Mouse (Mus musculus) hindbrain, embryonic 10.5 days (tissue): ENCODE results near the gene Rps6kc1. TPM values are rescaled to one million over a fixed set of nuclear protein-coding genes. Genes with fewer than 3 reads are reported as not detected.

Source experiments
- DNase-seq: peaks from one replicate; pipeline ENCODE4 v3.0.0-alpha.2; 2017; ENCODE audit warnings: low spot score
- H3K27ac ChIP-seq: fragments of 300-500 bp; sonication (generic); 2 replicates; pipeline ENCODE4 v1.5.1; 2016; ENCODE audit warnings: mild to moderate bottlenecking, moderate library complexity
- H3K27me3 ChIP-seq: fragments of 300-500 bp; sonication (generic); 2 replicates; pipeline ENCODE4 v1.6.1; 2016; ENCODE audit warnings: mild to moderate bottlenecking; ENCODE audit not compliant: poor library complexity, insufficient read depth, severe bottlenecking
- H3K36me3 ChIP-seq: fragments of 300-500 bp; sonication (generic); 2 replicates; pipeline ENCODE4 v1.6.1; 2016; ENCODE audit warnings: mild to moderate bottlenecking, moderate library complexity
- H3K4me1 ChIP-seq: fragments of 300-500 bp; sonication (generic); replicated peaks from 2 replicates; pipeline ENCODE4 v1.6.1; 2016; ENCODE audit warnings: mild to moderate bottlenecking
- H3K4me3 ChIP-seq: fragments of 300-500 bp; sonication (generic); 2 replicates; pipeline ENCODE4 v1.5.1; 2016; ENCODE audit warnings: mild to moderate bottlenecking, moderate library complexity
- H3K9me3 ChIP-seq: fragments of 300-500 bp; sonication (generic); 2 replicates; pipeline ENCODE4 v1.6.1; 2016; ENCODE audit warnings: mild to moderate bottlenecking, moderate library complexity
- WGBS: fragments of 180-500 bp; shearing (Covaris S2); methylation state at CpG from one replicate; pipeline ENCODE4 v1.1.7; 2016; 5-methylcytosine and 5-hydroxymethylcytosine counted together
- polyA plus RNA-seq: library from polyadenylated mRNA; unstranded; fragments of >200 nt; fragmentation: Nextera tagmentation; extraction: Ambion mirVana; gene quantifications from 2 replicates; pipeline ENCODE4 v1.2.1, GENCODE M21; 2016

Rps6kc1 gene
- 17.4 and 18.7 TPM in 2 replicates for polyA plus RNA-seq

- DNase-seq, result peak; percentile 88
- Histone ChIP-seq H3K27me3 (no peaks in the 10 kb centered on the region), H3K27ac (peak within 1 kb of the TSS; percentile 90), H3K36me3 (no peaks in the 10 kb centered on the region), H3K4me1 (peaks cover 25% of the 10 kb centered on the region), H3K9me3 (no peaks in the 10 kb centered on the region), H3K4me3 (peak within 1 kb of the TSS; percentile 73)
- WGBS, result under 1% methylated on average over 47 of the region's 47 CpGs
Measured at GRCm38 (mm10) chr1:190911415-190912123, at the start of gene Rps6kc1. Gene Rps6kc1, minus strand, starts transcription at chr1:190911770.

- no peaks in the 10 kb centered on the region for H3K27me3 ChIP-seq
- H3K4me3 ChIP-seq, result no peak overlapping the region
- no peak for DNase-seq
- no peaks in the 10 kb centered on the region for H3K4me1 ChIP-seq
- peaks cover 100% of the 10 kb centered on the region for H3K36me3 ChIP-seq
- H3K27ac ChIP-seq, result no peak overlapping the region
- 84% methylated on average over 5 of the region's 5 CpGs for WGBS
- H3K9me3 ChIP-seq, result no peaks in the 10 kb centered on the region
Measured at GRCm38 (mm10) chr1:190958821-190959220, 47.3 kb upstream of the Rps6kc1 start.

- H3K27me3 ChIP-seq, result no peaks in the 10 kb centered on the region
- no peaks in the 10 kb centered on the region for H3K9me3 ChIP-seq
- peaks cover 99% of the 10 kb centered on the region for H3K36me3 ChIP-seq
- WGBS, result 77% methylated on average over 3 of the region's 3 CpGs
- no peaks in the 10 kb centered on the region for H3K4me1 ChIP-seq
- H3K4me3 ChIP-seq, result no peak overlapping the region
- DNase-seq, result no peak
- H3K27ac ChIP-seq, result no peak overlapping the region
Measured at GRCm38 (mm10) chr1:190953009-190953408, 41.4 kb upstream of the Rps6kc1 start.

- no peaks in the 10 kb centered on the region for H3K9me3 ChIP-seq
- H3K4me1 ChIP-seq, result no peaks in the 10 kb centered on the region
- DNase-seq, result no peak
- no peaks in the 10 kb centered on the region for H3K27me3 ChIP-seq
- H3K36me3 ChIP-seq, result peaks cover 99% of the 10 kb centered on the region
- H3K27ac ChIP-seq, result no peak overlapping the region
- no peak overlapping the region for H3K4me3 ChIP-seq
- WGBS, result 89% methylated on average over 5 of the region's 5 CpGs
Measured at GRCm38 (mm10) chr1:190951014-190951413, 39.4 kb upstream of the Rps6kc1 start.

GRCm38 (mm10) chr1:190948846-190949245 is 37.3 kb upstream of the Rps6kc1 start:
- Histone ChIP-seq H3K27ac (no peak overlapping the region), H3K9me3 (no peaks in the 10 kb centered on the region), H3K4me3 (no peak overlapping the region), H3K36me3 (peaks cover 99% of the 10 kb centered on the region), H3K27me3 (no peaks in the 10 kb centered on the region), H3K4me1 (no peaks in the 10 kb centered on the region)
- no peak for DNase-seq
- 94% methylated on average over 17 of the region's 17 CpGs for WGBS

GRCm38 (mm10) chr1:190948439-190948838 is 36.9 kb upstream of the Rps6kc1 start:
- H3K9me3 ChIP-seq, result no peaks in the 10 kb centered on the region
- no peak overlapping the region for H3K4me3 ChIP-seq
- WGBS, result 93% methylated on average over 7 of the region's 7 CpGs
- DNase-seq, result no peak
- H3K4me1 ChIP-seq, result no peaks in the 10 kb centered on the region
- no peaks in the 10 kb centered on the region for H3K27me3 ChIP-seq
- H3K27ac ChIP-seq, result no peak overlapping the region
- H3K36me3 ChIP-seq, result peaks cover 99% of the 10 kb centered on the region

- 82% methylated on average over 5 of the region's 5 CpGs for WGBS
- Histone ChIP-seq H3K4me3 (no peak overlapping the region), H3K36me3 (peaks cover 99% of the 10 kb centered on the region), H3K4me1 (no peaks in the 10 kb centered on the region), H3K27ac (no peak overlapping the region), H3K27me3 (no peaks in the 10 kb centered on the region), H3K9me3 (no peaks in the 10 kb centered on the region)
- no peak for DNase-seq
Measured at GRCm38 (mm10) chr1:190947986-190948385, 36.4 kb upstream of the Rps6kc1 start.

- H3K36me3 ChIP-seq, result peaks cover 100% of the 10 kb centered on the region
- 52% methylated on average over 6 of the region's 6 CpGs for WGBS
- DNase-seq, result peak; percentile 70
- H3K27ac ChIP-seq, result no peak overlapping the region
- H3K4me3 ChIP-seq, result no peak overlapping the region
- H3K9me3 ChIP-seq, result no peaks in the 10 kb centered on the region
- no peaks in the 10 kb centered on the region for H3K4me1 ChIP-seq
- no peaks in the 10 kb centered on the region for H3K27me3 ChIP-seq
Measured at GRCm38 (mm10) chr1:190944109-190944760, 32.7 kb upstream of the Rps6kc1 start.

- DNase-seq, result no peak
- Histone ChIP-seq H3K36me3 (peaks cover 99% of the 10 kb centered on the region), H3K9me3 (no peaks in the 10 kb centered on the region), H3K4me3 (no peak overlapping the region), H3K27me3 (no peaks in the 10 kb centered on the region), H3K4me1 (no peaks in the 10 kb centered on the region), H3K27ac (no peak overlapping the region)
- WGBS, result 85% methylated on average over 7 of the region's 7 CpGs
Measured at GRCm38 (mm10) chr1:190939803-190940202, 28.2 kb upstream of the Rps6kc1 start.

- Histone ChIP-seq H3K36me3 (peaks cover 26% of the 10 kb centered on the region), H3K27me3 (no peaks in the 10 kb centered on the region), H3K4me1 (peaks cover 20% of the 10 kb centered on the region), H3K4me3 (no peak overlapping the region), H3K27ac (no peak overlapping the region), H3K9me3 (no peaks in the 10 kb centered on the region)
- no peak for DNase-seq
- 88% methylated on average over 6 of the region's 6 CpGs for WGBS
Measured at GRCm38 (mm10) chr1:190930181-190930580, 18.6 kb upstream of the Rps6kc1 start.

- DNase-seq, result no peak
- 10% methylated on average over 27 of the region's 27 CpGs for WGBS
- peaks cover 16% of the 10 kb centered on the region for H3K36me3 ChIP-seq
- H3K27me3 ChIP-seq, result no peaks in the 10 kb centered on the region
- peaks cover 20% of the 10 kb centered on the region for H3K4me1 ChIP-seq
- H3K9me3 ChIP-seq, result no peaks in the 10 kb centered on the region
- H3K4me3 ChIP-seq, result peak overlapping the region; percentile 82
- H3K27ac ChIP-seq, result peak overlapping the region; percentile 100
Measured at GRCm38 (mm10) chr1:190929010-190929695, 17.6 kb upstream of the Rps6kc1 start.

GRCm38 (mm10) chr1:190928370-190929009 is 16.9 kb upstream of the Rps6kc1 start:
- WGBS, result under 1% methylated on average over 70 of the region's 79 CpGs
- peaks cover 9% of the 10 kb centered on the region for H3K36me3 ChIP-seq
- H3K27me3 ChIP-seq, result no peaks in the 10 kb centered on the region
- no peaks in the 10 kb centered on the region for H3K9me3 ChIP-seq
- peak; percentile 97 for DNase-seq
- peaks cover 20% of the 10 kb centered on the region for H3K4me1 ChIP-seq
- H3K27ac ChIP-seq, result peak overlapping the region; percentile 100
- H3K4me3 ChIP-seq, result peak overlapping the region; percentile 82
